Mouse (Mus musculus) gastrocnemius, adult 2 months (tissue): ENCODE measurements around the gene Micu1. TPM values are rescaled to one million over a fixed set of nuclear protein-coding genes. Genes with fewer than 3 reads are reported as not detected.
A peak's percentile ranks its signal among the peaks of the same experiment; 100 is the strongest.

Experiments used
- DNase-seq: peaks from one replicate; pipeline ENCODE4 v3.0.0; 2022
- H3K27ac ChIP-seq: fragments of 200-600 bp; 2 replicates; pipeline ENCODE4 v1.8.1; 2022; ENCODE audit warnings: mild to moderate bottlenecking
- H3K4me3 ChIP-seq: fragments of 200-600 bp; 2 replicates; pipeline ENCODE4 v1.8.1; 2022; ENCODE audit warnings: mild to moderate bottlenecking, moderate library complexity
- CTCF ChIP-seq: fragments of 200-600 bp; IDR thresholded peaks from 2 replicates; pipeline ENCODE4 v1.8.1; 2022; ENCODE audit warnings: antibody characterized with exemption, mild to moderate bottlenecking, moderate library complexity
- intact Hi-C: fragments of 180-260 bp; cut with DNase I; formaldehyde crosslinking; loops from one replicate; pipeline ENCODE4 v1.15.1; 2025
- total RNA-seq, 2 experiments: library from RNA; stranded (reverse); gene quantifications; 2 replicates each; pipeline ENCODE4 v1.2.3; 2021

Micu1 gene
- total RNA-seq, 2 experiments from 2014 or later, result 45.3 to 63.2 TPM

DNA sequence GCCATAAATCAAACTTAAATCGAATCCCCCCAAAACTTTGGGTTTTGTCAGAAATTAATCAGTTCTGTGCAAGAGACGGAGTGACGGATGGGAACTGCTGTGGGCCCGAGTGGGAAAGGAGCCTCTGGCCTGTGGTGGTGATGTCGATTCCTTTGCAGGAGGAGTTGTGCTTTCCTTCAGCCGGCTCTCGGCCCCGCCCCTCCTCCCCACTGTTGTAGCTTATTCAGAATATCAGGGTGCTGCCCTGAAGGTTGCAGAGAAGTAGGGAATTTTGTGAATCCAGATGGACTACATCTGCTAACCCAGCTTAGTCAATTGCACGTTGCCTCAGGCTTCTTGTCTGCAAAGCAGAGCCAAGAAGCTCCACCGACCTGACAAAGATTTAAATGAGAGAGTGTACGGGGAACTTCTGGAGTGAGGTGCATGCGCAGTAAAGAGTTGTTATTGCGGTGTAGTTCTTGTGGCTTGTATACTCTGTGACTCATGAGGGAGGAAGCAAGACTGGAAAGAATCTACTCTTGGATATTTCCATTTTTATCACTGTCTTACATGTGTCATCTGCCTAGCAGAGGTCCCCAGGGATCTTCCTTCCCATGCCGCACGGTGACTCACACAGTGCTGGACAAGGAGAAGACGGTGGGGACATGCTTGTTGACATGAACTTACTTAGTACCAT lies 123.0 kb downstream of the Micu1 start:
- Histone ChIP-seq H3K27ac (peak overlapping the region; percentile 43; the same call in 1 of the 2 replicates), H3K4me3 (no peak overlapping the region)
- TF ChIP-seq CTCF, result no peak
- intact Hi-C loops, result no loop called here
- peak; percentile 38 for DNase-seq

- no peak overlapping the region for H3K27ac ChIP-seq
- DNase-seq, result no peak
- TF ChIP-seq CTCF, result peak; percentile 18; the same call in 1 of the 2 replicates
- no peak overlapping the region for H3K4me3 ChIP-seq
- intact Hi-C loops, result no loop called here
Measured at GRCm38 (mm10) chr10:59829886-59830285, 127.6 kb downstream of the Micu1 start.

GRCm38 (mm10) chr10:59831950-59832349 lies 129.7 kb downstream of the Micu1 start:
- TF ChIP-seq CTCF, result no peak
- no peak for DNase-seq
- H3K4me3 ChIP-seq, result no peak overlapping the region
- H3K27ac ChIP-seq, result no peak overlapping the region
- intact Hi-C loops, result no loop called here

- TF ChIP-seq CTCF, result no peak
- intact Hi-C loops, result no loop called here
- Histone ChIP-seq H3K4me3 (no peak overlapping the region), H3K27ac (no peak overlapping the region)
- DNase-seq, result no peak
Measured at GRCm38 (mm10) chr10:59835301-59836155, 133.3 kb downstream of the Micu1 start.

DNA sequence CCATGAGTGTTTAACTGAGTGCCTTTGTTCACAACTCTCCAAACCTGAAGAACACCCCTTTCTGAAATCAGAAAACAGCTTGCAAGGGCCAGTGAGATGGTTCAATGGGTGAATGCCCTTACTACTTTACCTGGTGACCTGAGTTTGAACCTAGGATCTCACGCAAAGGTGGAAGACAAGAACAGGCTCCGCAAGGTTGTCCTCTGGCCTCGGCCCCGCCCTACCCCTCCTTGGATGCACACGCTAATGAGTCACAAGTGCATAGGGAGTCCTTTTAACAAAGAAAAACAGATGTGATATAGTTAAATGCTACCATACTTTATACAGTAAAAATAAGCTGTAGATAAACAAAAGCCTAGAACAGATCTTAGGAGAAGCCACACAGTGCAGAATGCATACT lies 135.2 kb downstream of the Micu1 start:
- DNase-seq, result no peak
- no peak for TF ChIP-seq CTCF
- Histone ChIP-seq H3K27ac (no peak overlapping the region), H3K4me3 (no peak overlapping the region)
- intact Hi-C loops, result no loop called here

GRCm38 (mm10) chr10:59841434-59841833 lies 139.2 kb downstream of the Micu1 start:
- H3K4me3 ChIP-seq, result no peak overlapping the region
- TF ChIP-seq CTCF, result no peak
- no peak overlapping the region for H3K27ac ChIP-seq
- intact Hi-C loops, result loop anchor here (10.0 kb wide), 1 partner anchor 227 kb away; the partner anchor contains the start of genes Gm10322 and Mcu
- no peak for DNase-seq

GRCm38 (mm10) chr10:59843125-59843524 lies 140.8 kb downstream of the Micu1 start:
- no peak for TF ChIP-seq CTCF
- peak overlapping the region; percentile 92 for H3K27ac ChIP-seq
- intact Hi-C loops, result loop anchor here (10.0 kb wide), 1 partner anchor 228 kb away; the partner anchor contains the start of genes Gm10322 and Mcu
- DNase-seq, result no peak
- no peak overlapping the region for H3K4me3 ChIP-seq

- Histone ChIP-seq H3K4me3 (peak overlapping the region; percentile 43), H3K27ac (peak overlapping the region; percentile 92)
- DNase-seq, result peak; percentile 76
- TF ChIP-seq CTCF, result no peak
- intact Hi-C loops, result loop anchor here (10.0 kb wide), 1 partner anchor 230 kb away; the partner anchor contains the start of genes Gm10322 and Mcu
Measured at GRCm38 (mm10) chr10:59844686-59845085, 142.4 kb downstream of the Micu1 start.

GRCm38 (mm10) chr10:59846416-59846815 lies 144.1 kb downstream of the Micu1 start:
- no peak overlapping the region for H3K4me3 ChIP-seq
- peak overlapping the region; percentile 59 for H3K27ac ChIP-seq
- no peak for DNase-seq
- TF ChIP-seq CTCF, result peak; percentile 29; the same call in 1 of the 2 replicates
- intact Hi-C loops, result loop anchor here (10.0 kb wide), 1 partner anchor 232 kb away; the partner anchor contains the start of genes Gm10322 and Mcu

DNA sequence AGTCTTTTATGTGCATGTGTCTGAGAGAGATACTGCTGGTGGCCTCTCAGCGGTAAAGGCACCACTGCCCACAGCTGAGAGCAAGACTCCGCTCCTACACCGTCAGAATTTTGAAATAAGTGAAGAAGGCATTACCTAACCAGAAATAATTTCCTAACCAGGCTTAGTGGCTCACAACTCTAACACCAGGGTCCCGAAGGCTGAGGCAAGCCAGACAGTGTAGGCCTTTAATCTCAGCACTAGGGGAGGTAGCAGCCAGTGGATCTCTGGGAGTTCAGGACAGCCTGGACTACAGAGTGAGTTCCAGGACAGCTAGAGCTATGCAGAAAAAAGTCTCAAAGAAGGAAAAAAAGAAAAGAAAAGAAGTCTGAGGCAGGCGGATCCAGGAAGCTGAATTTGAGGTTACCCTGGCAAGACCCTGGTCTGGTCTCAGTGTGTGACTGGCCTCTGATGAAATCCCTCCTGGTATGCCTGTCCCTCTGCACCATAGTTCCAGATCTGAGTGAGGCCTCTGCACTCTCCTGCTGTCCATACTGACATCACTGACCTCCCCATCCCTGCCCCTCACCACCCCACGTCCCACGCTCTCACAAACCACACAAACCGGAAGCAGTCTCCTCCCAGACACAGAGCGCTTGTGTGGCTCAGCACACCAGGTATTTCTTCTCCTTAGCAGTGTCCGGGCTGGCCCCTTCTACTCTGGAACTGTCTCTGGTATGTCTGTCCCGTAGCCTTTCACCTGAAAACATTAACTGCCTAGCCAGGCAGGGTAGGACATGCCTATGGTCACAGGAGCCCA lies 146.0 kb downstream of the Micu1 start:
- intact Hi-C loops, result loop anchor here (10.0 kb wide), 1 partner anchor 233 kb away; the partner anchor contains the start of genes Gm10322 and Mcu
- Histone ChIP-seq H3K27ac (no peak overlapping the region; the same call in 1 of the 2 replicates), H3K4me3 (no peak overlapping the region)
- TF ChIP-seq CTCF, result no peak
- no peak for DNase-seq

DNA sequence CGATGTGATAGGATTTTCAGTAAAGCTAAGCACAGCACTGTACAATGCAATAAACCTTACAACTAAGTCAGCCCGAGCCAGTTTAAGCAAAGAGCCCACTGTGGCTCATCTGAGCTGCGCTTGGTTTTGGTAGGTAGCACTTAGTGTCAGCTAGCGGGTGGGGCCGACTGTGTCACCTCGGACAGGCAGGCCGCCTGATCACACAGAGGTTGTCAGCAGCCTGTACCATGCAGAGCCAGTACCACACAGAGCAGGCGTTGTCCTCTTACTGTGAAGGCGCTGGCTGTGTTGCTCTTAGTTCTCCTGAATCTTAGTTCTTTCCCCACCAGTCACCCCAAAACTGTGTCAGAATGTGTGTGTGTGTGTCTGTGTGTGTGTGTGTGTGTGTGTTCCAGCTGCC lies 146.7 kb downstream of the Micu1 start:
- TF ChIP-seq CTCF, result no peak
- no peak overlapping the region for H3K4me3 ChIP-seq
- DNase-seq, result no peak
- intact Hi-C loops, result loop anchor here (10.0 kb wide), 1 partner anchor 234 kb away; the partner anchor contains the start of genes Gm10322 and Mcu
- H3K27ac ChIP-seq, result no peak overlapping the region

DNA sequence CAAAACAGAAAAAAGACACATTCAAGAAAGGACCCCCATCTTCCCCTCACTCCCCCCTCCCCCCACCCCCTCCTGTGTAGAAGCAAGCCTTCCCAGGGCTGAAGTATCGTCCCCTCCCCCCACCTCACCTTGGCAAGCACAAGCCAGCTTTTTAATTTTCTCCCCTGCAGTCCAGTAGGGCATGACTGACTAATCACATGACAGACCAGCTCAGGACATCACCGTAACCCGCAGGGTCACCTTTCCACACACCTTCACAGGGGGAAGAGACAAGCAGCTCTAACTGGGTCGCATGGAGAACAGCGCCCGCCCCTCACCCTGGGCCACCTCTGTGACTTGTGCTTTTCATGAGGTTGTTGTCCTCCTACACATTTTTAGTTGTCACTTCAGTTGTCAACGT lies 147.1 kb downstream of the Micu1 start:
- DNase-seq, result no peak
- Histone ChIP-seq H3K4me3 (no peak overlapping the region), H3K27ac (no peak overlapping the region)
- no peak for TF ChIP-seq CTCF
- intact Hi-C loops, result loop anchor here (10.0 kb wide), 1 partner anchor 235 kb away; the partner anchor contains the start of genes Gm10322 and Mcu
